Mouse (Mus musculus) heart, adult 2 months (tissue): ENCODE data around the gene Rapgef2. TPM values are rescaled to one million over a fixed set of nuclear protein-coding genes. Genes with fewer than 3 reads are reported as not detected.

Experiments used
- DNase-seq, 2 experiments: peaks; one replicate each; pipeline ENCODE4 v3.0.0; 2021
- H3K27ac ChIP-seq: fragments of 200-600 bp; 2 replicates; pipeline ENCODE4 v1.8.1; 2022
- H3K27me3 ChIP-seq: fragments of 200-500 bp; 2 replicates; pipeline ENCODE4 v1.6.1; 2012; ENCODE audit warnings: mild to moderate bottlenecking, low read length, inconsistent platforms, mixed read lengths; ENCODE audit not compliant: control insufficient read depth, insufficient read depth
- H3K36me3 ChIP-seq: fragments of 200-500 bp; 2 replicates; pipeline ENCODE4 v1.6.1; 2012; ENCODE audit warnings: low read length, inconsistent platforms; ENCODE audit not compliant: control insufficient read depth, insufficient read depth
- H3K4me1 ChIP-seq: fragments of 200-500 bp; 2 replicates; pipeline ENCODE4 v1.6.1; 2011; ENCODE audit warnings: low read length; ENCODE audit not compliant: control insufficient read depth, insufficient read depth
- H3K4me3 ChIP-seq: fragments of 200-600 bp; 2 replicates; pipeline ENCODE4 v1.8.1; 2022
- H3K79me2 ChIP-seq: fragments of 200-500 bp; replicated peaks from 2 replicates; pipeline ENCODE4 v1.6.1; 2012; ENCODE audit warnings: mild to moderate bottlenecking, inconsistent platforms, low read length, moderate library complexity, mixed read lengths; ENCODE audit not compliant: control insufficient read depth, insufficient read depth
- H3K9ac ChIP-seq: fragments of 200-500 bp; 2 replicates; pipeline ENCODE4 v1.6.1; 2012; ENCODE audit warnings: low read depth, mild to moderate bottlenecking, control low read depth, inconsistent platforms, low read length, mixed read lengths
- CTCF ChIP-seq: fragments of 200-600 bp; IDR thresholded peaks from 2 replicates; pipeline ENCODE4 v1.8.1; 2022; ENCODE audit warnings: antibody characterized with exemption, mild to moderate bottlenecking, moderate library complexity
- EP300 ChIP-seq: fragments of 200-500 bp; IDR thresholded peaks from 2 replicates; pipeline ENCODE4 v1.6.1; 2011; ENCODE audit warnings: low read depth, low read length, control low read depth; ENCODE audit not compliant: insufficient read depth
- POLR2A ChIP-seq: fragments of 200-500 bp; IDR thresholded peaks from 2 replicates; pipeline ENCODE4 v1.6.1; 2011; ENCODE audit warnings: mild to moderate bottlenecking, low read depth, low read length, control low read depth; ENCODE audit not compliant: insufficient read depth
- WGBS: fragments of 180-500 bp; shearing (Covaris S2); methylation state at CpG from one replicate; pipeline ENCODE4 v1.1.7; 2018; 5-methylcytosine and 5-hydroxymethylcytosine counted together
- intact Hi-C: fragments of 180-260 bp; cut with DNase I; formaldehyde crosslinking; loops from one replicate; pipeline ENCODE4 v1.15.1; 2025
- polyA plus RNA-seq: library from polyadenylated mRNA; depleted of rRNA; stranded (reverse); fragments of >200 nt; gene quantifications from 2 replicates; pipeline ENCODE4 v1.2.3, GENCODE M21; 2012
- total RNA-seq, 2 experiments: library from RNA; stranded (reverse); gene quantifications; 2 replicates each; pipeline ENCODE4 v1.2.3; 2021

The Rapgef2 gene
- total and polyA plus RNA-seq, 3 experiments: 10.6 to 36.2 (median 31.7) TPM

DNA sequence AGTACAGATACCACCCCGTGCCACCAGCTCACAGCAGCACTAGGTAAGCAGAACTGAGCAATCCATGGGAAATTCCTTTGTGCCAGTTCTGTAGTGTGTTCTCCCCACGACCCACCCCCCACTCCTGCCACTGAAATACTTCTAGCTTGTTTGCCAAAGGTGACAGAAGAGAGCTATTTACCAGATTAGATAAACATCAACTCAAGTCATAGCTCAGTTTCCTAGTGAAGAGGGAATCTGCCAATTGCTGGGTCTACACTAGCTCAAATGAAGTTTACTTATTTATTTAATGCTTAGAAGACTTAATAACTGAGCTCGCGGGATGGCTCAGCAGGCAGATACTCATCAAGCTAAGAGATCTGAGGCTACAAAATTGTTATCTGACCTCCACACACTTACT lies 200.0 kb downstream of the Rapgef2 start:
- Histone ChIP-seq H3K27ac (no peak overlapping the region), H3K27me3 (no peaks in the 10 kb centered on the region), H3K4me3 (no peak overlapping the region), H3K79me2 (no peaks in the 10 kb centered on the region; the same call in none of the 2 replicates), H3K4me1 (no peaks in the 10 kb centered on the region; the same call in 1 of the 2 replicates), H3K36me3 (peaks cover 27% of the 10 kb centered on the region), H3K9ac (no peak overlapping the region)
- TF ChIP-seq EP300 (no peak), CTCF (no peak), POLR2A (no peak)
- WGBS: 81% methylated on average over 4 of the region's 4 CpGs
- DNase-seq: no peak
- intact Hi-C loops: no loop called here

DNA sequence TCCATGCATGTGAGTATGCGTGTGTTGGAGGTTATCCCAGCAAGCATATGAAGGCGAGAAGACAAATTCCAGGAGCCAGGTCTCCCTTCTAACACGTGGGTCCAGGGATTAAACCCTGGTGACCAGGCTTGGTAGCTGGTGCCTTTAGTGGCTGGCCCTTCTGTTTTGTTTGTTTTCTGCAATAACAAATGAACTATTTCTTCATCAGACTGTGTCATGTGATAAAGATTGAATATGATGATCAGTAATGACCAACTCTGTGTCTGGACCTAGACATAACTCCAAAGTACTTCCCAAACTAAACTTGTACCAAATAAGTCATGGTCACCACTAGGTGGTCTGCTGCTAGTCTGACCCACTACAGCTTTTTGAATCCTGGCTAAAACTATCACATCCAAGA lies 202.4 kb downstream of the Rapgef2 start:
- 89% methylated on average over 3 of the region's 3 CpGs for WGBS
- H3K36me3 ChIP-seq: peaks cover 27% of the 10 kb centered on the region
- DNase-seq: no peak
- intact Hi-C loops: loop anchor here (5.0 kb wide), 1 partner anchor 113 kb away; no protein-coding TSS in a partner anchor
- no peaks in the 10 kb centered on the region; the same call in 1 of the 2 replicates for H3K4me1 ChIP-seq
- H3K9ac ChIP-seq: no peak overlapping the region
- no peaks in the 10 kb centered on the region for H3K27me3 ChIP-seq
- H3K79me2 ChIP-seq: no peaks in the 10 kb centered on the region; the same call in none of the 2 replicates
- H3K4me3 ChIP-seq: no peak overlapping the region
- TF ChIP-seq EP300 (no peak), POLR2A (no peak), CTCF (no peak)
- no peak overlapping the region for H3K27ac ChIP-seq

GRCm38 (mm10) chr3:79083030-79083429 lies 203.3 kb downstream of the Rapgef2 start:
- 93% methylated on average over 10 of the region's 10 CpGs for WGBS
- no peak for DNase-seq
- no peak overlapping the region for H3K9ac ChIP-seq
- H3K36me3 ChIP-seq: peaks cover 27% of the 10 kb centered on the region
- TF ChIP-seq POLR2A (no peak), CTCF (no peak), EP300 (no peak)
- H3K4me3 ChIP-seq: no peak overlapping the region
- no peak overlapping the region for H3K27ac ChIP-seq
- no peaks in the 10 kb centered on the region for H3K27me3 ChIP-seq
- intact Hi-C loops: loop anchor here (5.0 kb wide), 1 partner anchor 114 kb away; no protein-coding TSS in a partner anchor
- H3K79me2 ChIP-seq: no peaks in the 10 kb centered on the region; the same call in none of the 2 replicates
- no peaks in the 10 kb centered on the region; the same call in 1 of the 2 replicates for H3K4me1 ChIP-seq

DNA sequence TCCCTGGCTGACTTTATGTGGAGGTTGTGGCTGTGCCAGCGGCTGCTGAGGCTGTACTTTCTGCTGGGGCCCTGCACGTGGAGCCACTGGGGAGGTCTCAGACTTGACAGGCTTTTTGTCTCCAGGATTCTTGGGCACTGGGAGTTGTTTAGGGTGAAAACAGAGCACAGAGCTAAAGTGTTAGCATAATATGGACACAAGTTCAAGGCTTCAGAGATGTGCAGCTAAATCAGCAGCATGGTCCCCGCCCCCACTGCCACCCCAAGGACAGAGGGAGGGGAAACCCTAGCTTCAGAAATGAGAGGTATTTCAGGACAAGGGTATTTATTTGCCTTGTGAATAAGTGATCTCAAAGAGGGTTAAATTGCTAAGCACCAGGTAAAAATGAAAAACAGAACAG lies 207.2 kb downstream of the Rapgef2 start:
- Histone ChIP-seq H3K27ac (no peak overlapping the region), H3K79me2 (no peaks in the 10 kb centered on the region; the same call in none of the 2 replicates), H3K9ac (no peak overlapping the region), H3K4me1 (no peaks in the 10 kb centered on the region), H3K36me3 (peaks cover 20% of the 10 kb centered on the region), H3K27me3 (no peaks in the 10 kb centered on the region), H3K4me3 (no peak overlapping the region)
- WGBS: 92% methylated on average over 3 of the region's 3 CpGs
- DNase-seq: no peak
- no peak for TF ChIP-seq EP300
- no peak for TF ChIP-seq CTCF
- no peak for TF ChIP-seq POLR2A
- intact Hi-C loops: no loop called here

- no peaks in the 10 kb centered on the region for H3K79me2 ChIP-seq
- H3K4me3 ChIP-seq: no peak overlapping the region
- no peak for DNase-seq
- intact Hi-C loops: no loop called here
- 69% methylated on average over 3 of the region's 3 CpGs for WGBS
- H3K4me1 ChIP-seq: peaks cover 5% of the 10 kb centered on the region
- TF ChIP-seq EP300: no peak
- no peak for TF ChIP-seq CTCF
- no peak for TF ChIP-seq POLR2A
- H3K27ac ChIP-seq: no peak overlapping the region; the same call in 1 of the 2 replicates
- no peaks in the 10 kb centered on the region for H3K27me3 ChIP-seq
- H3K36me3 ChIP-seq: peaks cover 40% of the 10 kb centered on the region
- H3K9ac ChIP-seq: no peak overlapping the region
Observed at GRCm38 (mm10) chr3:79074970-79075369, 211.3 kb downstream of the Rapgef2 start.

DNA sequence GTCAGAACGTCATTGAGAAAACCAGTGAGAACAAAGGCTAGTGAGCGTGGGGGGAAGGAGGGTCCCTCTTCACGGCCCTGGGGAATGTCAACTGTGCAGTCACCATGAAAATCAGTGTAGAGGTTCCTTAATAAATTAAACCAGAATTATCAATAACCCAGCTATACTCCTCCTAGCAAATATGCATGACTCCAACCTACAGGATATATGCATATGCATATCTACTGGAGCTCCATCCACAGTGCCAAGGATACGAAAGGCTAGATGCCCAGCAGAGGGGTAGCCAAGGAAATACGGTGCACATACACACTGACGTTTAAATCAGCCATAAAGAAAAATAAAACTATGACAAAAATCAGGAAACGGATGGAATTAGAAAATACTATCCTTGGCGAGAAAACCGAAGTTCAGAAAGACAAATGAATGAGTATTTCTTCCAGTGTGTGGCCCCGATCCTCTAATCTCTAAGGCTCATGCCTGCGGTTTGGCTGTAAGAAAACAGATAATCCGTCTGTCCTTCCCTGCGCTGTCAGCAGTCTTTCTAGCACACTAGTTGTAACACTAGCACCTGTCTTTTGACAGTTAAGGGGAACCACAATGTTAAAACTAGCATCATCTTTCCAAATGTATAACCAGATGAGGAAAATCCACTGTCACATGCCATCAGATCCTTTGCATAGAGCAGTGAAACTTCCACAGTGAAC lies 212.6 kb downstream of the Rapgef2 start:
- intact Hi-C loops: no loop called here
- H3K4me3 ChIP-seq: no peak overlapping the region
- DNase-seq: no peak
- 85% methylated on average over 13 of the region's 13 CpGs for WGBS
- peaks cover 40% of the 10 kb centered on the region for H3K36me3 ChIP-seq
- no peak overlapping the region for H3K9ac ChIP-seq
- TF ChIP-seq EP300: no peak
- no peak for TF ChIP-seq CTCF
- TF ChIP-seq POLR2A: no peak
- H3K79me2 ChIP-seq: no peaks in the 10 kb centered on the region
- peaks cover 5% of the 10 kb centered on the region for H3K4me1 ChIP-seq
- H3K27me3 ChIP-seq: no peaks in the 10 kb centered on the region
- no peak overlapping the region for H3K27ac ChIP-seq
